Mouse (Mus musculus) cerebellum, postnatal 14 days (tissue): ENCODE data around the gene Unc119.

Source experiments
- DNase-seq, 2 experiments: peaks; one replicate each; pipeline ENCODE4 v3.0.0; 2021; ENCODE audit warnings: mixed read lengths in 2 of 2

The Unc119 gene

DNA sequence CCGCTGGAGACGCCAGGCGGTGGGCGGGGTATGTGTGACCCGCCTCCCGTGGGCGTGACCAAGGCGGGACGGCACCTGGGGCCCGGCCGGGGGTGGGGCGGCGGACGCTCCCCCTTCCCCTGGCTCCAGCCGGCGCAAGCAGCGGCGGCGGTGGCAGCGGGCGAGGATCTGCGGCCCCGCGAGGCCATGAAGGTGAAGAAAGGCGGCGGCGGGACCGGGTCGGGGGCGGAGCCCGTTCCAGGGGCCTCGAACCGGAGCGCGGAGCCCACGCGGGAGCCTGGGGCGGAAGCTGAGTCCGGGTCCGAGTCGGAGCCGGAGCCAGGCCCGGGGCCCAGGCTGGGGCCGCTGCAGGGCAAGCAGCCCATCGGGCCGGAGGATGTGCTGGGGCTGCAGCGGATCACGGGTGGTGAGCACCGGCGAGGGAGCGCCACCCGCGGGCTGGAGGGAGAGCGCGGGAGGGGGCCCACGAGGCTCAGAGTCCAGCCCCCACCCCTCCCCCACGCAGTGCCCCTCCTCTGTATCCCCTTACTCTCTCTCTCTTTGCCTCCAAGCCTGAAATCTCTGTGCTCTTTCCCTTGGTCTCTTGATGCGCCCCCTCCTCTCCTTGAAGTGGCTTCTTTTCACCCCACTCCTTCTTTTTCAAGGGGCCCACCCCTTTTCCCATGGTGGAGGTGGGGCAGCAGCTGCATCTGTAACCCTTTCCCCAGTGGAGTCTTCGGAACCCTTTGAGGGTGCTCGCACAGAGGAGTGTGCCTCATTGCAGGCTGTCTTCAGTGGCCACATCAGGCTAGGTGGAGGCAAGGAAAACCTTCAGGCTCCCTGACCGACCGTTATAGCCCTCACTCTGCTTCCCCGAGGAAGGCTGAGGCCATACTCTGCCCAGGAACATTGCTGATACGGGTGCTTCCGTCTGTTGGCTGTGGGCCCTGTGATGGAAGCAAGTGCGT, at the start of gene Unc119:
TSS of gene Unc119 (plus strand) at position 102 of the 947 bp plus-strand sequence.
- DNase-seq, result peak; percentile 80 to 83

DNA sequence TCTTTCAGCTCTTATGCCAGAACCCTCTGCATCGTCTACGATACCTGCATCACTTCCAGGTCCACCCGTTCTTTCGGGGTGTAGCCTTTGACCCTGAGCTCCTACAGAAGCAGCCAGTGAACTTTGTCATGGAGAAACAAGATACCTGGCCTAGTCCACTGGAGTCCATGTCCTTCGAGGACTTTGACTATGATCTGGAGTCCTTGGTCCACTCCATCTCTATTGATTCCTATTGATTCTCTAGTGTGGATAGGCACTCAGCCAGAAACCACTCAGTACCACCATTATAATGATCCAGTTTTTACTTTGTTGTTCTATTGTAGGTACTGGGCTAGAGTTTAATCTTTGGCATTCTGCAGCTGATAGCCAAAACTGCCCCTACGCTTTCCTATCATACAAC, 48.7 kb upstream of the Unc119 start:
- DNase-seq, result no peak

DNA sequence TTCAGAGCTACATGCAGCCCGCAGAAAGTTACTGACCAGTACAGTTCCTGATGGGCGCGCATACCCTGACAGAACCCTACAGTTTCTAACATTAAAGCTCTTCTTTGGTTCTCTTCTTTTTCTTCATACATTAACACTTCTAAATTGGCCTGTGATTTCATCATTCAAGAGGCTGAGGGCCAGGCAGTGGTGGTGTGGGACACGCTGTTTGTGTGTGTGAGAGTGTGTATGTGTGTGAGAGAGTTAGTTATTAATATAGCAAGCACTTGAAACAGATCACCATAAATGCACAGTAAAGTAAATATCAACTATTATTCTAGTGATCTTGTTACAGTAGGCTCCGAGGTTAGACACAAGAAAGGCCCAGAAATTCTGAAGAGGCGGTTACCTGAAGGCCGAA, 42.4 kb upstream of the Unc119 start:
- no peak for DNase-seq

DNA sequence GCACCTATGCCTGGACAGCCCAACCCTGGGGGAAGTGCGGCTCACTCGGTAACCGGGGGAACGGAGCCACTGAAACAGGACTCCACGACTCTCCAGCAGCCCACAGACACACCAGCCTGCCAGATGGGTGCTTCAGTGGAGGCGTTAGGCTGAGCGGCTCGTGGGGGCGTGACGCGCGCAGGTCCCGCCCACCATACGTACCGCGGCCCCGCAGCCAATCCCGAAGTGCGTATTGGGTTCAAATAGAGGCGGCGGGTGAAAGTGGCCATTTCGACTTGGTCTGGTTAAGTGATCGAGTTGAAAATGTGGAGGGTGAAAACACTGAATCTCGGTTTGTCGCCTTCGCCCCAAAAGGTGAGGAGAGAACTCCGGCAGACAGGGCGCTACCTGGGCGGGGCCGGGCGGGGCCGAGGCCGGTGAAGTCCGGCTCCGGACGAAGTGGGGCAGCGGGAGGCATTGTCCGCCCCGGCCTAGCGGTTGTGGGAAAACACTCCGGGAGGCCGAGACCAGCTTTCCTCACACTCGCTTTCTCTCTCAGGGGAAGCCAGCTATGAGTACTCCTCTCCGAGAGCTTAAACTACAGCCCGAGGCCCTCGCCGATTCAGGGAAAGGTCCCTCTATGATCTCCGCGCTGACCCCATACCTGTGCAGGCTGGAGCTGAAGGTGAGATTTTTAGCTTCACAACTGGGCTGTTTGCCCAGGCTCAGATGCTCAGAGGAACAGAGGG, 41.8 kb upstream of the Unc119 start, which contains the start of gene Spag5:
TSS of gene Spag5 (plus strand) at position 173 of the 728 bp plus-strand sequence.
- peak; percentile 90 to 91 for DNase-seq

DNA sequence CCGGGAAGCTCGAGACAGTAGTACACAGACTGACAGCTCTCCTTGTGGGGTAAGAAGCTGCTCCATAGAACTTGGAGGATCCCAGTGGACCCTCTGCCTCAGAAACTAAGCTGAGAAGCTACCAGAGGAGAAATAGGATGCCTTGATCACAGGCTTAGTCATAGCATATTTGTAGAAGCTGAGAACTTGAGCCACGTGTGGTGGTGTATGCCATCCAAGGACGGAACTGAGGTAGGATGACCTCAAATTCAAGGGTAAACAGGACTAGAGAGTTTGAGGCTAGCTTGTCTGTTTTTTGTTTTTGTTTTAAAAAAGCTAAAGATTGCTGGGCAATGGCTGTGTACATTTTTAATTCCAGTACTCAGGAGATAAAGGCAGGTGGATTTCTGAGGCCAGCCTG, 38.0 kb upstream of the Unc119 start:
- DNase-seq, result no peak

DNA sequence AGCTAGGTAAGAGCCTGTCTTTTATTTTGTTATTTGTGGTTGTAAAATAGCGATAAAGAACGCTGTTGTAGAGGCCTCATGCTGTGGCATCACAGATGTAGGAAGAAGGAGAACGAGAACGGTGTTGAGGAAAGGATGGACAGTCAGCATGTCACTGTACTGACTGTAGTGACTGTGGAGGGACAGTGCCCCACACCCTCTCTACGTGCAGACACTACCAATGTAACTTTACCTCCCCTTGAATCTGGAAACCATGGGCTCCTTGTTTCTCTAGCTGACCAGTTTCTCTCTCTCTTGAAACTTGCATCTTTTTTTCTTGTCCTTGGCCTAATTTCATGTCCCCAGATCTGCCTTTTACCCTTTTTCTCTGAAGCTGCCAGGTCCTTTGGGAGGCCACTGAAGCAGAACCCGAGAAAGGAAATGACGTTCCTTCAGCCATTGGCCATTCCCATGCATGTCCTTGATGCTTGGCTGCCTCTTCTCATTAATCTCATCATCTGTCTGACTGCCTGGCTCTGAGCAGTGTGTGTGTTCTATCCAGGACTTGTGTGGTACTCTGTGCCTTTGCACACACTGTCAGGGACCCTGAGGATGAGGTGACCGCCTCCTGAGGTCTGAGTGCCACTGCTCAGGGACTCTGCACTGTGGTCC, 32.3 kb upstream of the Unc119 start:
- DNase-seq, result no peak

DNA sequence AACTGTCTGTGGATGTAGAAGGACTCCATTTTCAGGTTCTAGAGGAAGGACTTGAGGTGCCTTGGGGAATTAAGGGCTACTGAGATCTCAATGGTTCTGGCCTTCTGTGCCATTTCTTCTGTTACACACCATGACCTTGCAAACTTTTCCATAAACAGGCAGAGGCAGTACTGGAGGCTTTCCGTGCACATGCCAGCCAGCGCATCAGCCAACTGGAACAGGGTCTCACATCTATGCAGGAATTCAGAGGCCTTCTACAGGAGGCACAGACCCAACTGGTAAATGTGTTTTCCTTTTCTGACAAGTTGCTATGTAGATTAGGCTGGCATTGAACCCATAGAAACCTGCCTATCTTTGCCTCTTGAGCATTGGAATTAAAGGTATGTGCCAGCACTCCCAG, 29.6 kb upstream of the Unc119 start:
- no peak for DNase-seq

DNA sequence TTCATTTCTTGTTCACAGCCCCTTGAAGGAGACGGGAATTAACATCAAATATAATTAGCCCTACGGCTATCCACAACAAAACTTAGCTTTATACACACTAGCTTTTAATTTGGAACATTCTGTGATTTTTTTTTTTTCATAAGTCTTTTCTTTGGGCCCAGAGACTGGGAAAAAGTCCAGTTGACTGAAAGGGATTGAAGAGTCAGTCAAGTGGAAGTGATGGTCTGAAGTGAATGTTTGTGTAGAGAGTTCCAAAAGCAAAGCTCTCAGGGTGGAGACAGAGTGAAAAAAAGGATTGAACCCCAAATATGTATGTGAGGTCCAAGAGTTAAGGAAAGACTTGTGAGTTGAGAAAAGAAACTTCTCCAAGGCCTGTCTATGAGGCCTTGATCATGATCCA, 24.9 kb upstream of the Unc119 start:
- no peak for DNase-seq

DNA sequence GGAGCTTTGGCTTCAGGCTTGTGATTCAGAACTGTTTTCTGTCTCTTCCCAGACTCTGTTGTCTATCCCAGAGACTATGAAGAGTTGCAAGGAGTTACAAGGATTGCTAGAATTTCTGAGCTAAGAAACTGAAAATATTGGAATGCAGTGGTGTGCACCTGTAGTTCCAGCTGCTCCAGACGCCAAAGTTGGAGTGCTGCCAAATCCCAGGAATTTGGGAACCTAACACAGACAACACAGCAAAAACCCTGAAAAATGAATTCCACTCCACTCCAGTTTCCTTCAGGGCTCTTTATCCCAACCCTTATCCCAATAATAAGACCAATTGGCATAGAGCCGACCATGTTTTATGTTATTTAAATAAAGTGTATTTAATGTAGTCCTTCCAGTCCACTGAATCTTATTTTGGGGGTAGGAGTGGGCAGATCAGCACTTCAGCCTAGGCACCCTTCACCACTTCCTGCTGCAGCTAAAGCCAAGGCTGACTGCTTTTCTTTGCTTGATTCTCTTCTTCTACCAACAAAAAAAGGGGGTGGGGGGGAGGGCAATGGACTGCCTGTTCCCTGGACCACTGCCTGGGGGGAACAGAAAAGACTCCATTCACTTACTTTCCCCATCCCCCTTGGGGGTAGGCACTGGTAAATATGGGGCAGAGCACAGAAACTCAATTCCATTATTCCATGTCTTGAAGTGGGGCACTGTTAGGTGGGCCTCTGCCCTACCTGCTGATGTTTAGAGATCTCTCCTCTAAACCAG, 21.0 kb upstream of the Unc119 start:
- DNase-seq, result peak; percentile 11 to 38

DNA sequence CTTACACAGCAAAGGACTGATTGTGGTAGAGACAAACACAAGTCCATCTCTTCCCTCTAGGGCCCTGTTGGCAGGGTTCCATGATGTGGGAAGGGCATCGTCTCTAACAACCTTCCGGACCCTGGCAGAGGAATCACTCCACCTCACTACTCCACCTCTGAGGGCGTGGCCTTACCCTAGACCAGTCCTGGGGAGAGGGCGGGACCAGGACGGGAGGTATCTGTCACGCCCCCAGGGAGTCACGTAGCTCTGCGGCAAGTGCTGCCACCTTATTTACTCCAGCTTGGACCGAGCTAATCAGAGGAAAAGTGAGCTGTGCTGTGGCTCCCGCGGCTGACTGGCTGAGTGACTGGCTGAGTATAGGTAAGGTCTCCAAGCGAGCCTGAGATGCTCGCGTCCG, 20.4 kb upstream of the Unc119 start, which contains the start of gene Aldoc:
TSS of gene Aldoc (plus strand) at position 109 of the 400 bp plus-strand sequence.
- DNase-seq, result peak; percentile 78 to 83

DNA sequence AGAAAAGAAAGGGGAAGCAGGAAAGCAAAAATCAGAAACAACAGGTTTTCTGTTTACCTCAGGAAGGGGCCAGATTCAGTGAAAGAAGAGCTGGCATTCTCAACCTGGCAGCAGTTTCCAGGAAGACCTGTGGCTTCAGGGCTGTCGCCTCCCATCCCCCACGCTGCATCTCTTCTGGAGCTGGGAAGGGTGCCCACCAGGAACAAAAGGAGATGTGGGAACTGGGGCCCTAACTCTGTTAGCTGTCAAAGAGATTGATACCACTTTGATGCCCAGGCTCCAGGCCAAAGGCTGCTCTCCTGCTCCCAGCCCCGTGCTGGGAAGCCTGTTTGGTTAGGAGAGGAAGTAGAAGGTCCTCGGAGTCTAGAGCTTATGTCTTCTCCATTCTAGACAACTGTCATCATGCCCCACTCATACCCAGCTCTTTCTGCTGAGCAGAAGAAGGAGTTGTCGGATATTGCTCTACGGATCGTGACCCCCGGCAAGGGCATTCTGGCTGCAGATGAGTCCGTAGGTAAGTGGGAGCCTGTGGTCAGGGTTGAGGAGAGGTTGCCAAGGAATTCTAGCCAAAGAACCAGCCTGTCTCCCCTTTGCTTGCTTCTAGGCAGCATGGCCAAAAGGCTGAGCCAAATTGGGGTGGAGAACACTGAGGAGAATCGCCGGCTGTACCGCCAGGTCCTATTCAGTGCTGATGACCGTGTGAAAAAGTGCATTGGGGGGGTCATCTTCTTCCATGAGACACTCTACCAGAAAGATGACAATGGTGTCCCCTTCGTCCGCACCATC, 19.1 kb upstream of the Unc119 start:
- peak; percentile 77 to 91 for DNase-seq

DNA sequence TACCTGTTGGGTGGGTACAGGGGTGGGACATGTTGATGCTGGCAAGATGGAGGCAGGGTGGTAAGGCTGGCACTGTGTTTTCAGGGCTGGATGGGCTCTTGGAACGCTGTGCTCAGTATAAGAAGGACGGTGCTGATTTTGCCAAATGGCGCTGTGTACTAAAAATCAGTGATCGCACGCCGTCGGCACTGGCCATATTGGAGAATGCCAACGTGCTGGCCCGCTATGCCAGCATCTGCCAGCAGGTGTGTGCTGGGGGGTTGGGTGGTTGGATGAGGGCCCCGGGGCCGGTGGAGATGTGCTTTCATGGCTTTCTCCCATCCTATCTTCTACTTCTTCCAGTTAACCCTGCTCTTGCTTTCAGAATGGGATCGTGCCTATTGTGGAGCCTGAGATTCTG, 18.3 kb upstream of the Unc119 start:
- DNase-seq, result peak; percentile 53 to 61

DNA sequence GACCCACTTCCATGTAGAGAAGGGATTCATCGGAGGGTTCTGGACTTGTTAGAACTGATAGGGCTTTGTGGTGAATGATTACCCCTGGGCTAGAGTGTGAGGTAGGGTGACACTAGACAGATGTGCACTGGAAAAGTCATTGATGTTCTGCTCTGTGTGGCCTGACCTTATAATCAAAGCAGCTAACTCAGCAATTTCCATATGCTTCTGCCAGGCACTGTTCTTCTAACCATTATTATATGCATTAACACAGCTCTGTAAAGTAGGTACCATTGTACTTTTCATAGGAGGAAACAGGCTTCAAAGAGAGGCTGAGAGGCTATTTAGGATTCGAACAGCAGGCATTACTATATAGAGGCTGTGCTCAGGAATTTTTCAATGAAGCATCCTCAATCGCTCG, 16.1 kb upstream of the Unc119 start:
- DNase-seq, result no peak

DNA sequence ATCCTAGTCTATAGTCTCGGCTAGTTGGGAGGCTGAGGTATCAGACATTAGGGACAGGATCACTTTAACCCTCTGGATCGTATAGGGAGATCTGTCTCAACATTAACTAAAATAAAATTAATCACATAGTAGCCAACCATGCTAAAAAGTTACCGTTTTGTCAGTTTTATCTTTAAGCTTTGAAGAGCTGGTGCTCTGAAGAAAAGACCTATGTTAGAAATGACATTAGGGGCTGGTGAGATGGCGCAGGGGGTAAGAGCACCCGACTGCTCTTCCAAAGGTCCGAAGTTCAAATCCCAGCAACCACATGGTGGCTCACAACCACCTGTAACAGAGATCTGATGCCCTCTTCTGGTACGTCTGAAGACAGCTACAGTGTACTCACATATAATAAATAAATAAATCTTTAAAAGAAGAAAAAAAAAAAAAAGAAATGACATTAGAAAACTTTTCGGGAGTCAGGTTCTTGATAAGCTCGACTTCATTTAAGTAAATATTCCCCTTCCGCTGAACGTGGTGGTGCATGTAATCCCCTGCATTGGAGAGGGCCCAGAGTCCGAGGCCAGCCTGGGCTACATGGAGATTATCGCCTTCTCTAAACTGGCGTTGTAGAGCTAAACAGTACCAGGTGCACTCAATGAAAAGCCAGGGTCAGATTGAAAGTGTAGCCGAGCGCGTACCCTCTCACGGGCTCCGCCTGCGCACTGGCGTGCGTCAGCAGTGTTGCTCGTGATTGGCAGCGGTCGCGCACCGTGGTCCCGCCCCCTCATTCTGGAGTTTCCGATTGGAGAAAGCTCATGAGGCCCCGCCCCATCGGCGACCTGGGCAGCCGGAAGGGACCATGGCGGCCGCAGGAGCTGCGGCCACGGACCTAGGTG, 15.4 kb upstream of the Unc119 start, which contains the start of gene Pigs:
TSS of gene Pigs (plus strand) at position 782 of the 878 bp plus-strand sequence.
- DNase-seq, result peak; percentile 99

DNA sequence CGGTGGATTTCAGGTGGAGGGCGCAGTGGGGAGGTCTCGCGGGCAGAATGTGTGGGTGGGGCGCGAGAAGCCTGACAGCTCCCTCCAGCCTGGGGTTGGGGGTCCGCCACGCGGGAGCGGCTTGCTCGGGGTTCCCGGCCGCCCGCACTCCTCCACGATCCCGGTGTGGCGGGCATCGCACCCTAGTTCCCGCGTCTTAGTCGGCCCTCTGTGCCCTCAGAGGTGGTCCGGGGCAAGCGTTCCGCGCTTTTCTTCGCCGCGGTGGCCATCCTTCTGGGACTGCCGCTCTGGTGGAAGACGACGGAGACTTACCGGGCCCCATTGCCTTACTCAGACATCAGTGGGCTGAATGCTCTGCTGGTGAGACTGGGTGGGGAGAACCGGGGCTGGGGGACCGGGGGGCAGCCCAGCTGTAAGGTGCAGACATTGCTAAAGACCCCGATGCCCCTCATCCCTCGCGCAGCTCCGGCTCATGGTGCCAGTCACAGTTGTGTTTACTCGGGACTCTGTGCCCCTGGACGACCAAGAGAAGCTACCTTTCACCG, 14.7 kb upstream of the Unc119 start:
- DNase-seq, result no peak

DNA sequence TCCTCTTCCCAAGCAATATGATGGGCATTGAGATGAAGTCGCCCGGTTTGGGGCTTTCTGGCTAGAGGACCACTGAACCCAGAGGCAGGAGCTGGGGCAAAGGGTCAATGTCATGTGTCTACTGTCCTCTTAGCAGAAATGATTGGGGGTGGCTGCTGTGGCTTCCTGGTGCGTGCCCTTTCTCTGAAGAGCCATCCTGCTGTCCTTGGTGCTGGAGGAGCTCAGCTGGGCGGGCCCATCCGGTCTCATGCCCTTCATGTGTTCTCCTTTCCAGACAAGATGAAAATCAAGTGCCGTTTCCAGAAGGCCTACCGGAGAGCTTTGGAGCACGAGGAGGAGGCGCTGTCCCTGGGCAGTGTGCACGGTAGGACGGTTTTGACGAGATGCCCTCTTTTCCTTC, 10.6 kb upstream of the Unc119 start:
- DNase-seq, result no peak

DNA sequence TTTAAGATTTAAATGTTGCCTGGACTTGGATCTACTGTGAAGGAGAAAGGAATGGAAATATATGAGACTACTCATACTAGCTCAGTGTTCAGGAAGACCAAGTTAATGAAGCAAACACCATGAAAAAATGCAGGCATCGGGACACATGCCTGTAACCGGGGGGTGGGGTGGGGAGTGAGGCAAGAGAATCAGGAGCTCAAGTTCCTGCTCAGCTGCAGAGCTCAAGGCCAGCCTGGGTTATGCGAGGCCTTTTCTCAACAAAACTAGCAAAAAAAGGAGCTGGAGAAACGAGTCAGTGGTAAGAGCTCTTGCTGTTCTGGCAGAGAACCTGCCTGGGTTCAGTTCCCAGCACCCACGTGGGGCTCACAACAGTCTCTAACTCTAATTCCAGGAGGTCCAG, 9.3 kb upstream of the Unc119 start:
- no peak for DNase-seq

DNA sequence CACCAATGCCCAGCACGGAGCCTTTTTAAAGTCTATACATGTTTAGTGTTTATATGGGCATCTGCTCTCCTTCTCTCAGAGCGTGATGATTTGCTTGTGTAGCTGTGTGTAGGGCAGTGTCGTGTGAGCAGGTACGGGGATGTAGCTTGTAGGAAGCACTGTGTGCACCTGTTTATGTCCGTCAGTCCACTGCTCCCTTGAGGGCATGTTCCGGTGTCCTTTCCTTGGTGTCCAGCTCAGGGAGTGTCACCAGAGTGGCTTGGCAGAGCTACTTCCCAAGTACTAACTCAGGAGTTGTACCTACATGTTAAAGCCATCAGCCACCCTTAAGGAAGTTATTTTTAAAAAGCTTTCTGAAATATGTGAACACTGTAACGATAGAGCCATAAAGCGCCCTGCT, 6.2 kb upstream of the Unc119 start:
- DNase-seq, result no peak

DNA sequence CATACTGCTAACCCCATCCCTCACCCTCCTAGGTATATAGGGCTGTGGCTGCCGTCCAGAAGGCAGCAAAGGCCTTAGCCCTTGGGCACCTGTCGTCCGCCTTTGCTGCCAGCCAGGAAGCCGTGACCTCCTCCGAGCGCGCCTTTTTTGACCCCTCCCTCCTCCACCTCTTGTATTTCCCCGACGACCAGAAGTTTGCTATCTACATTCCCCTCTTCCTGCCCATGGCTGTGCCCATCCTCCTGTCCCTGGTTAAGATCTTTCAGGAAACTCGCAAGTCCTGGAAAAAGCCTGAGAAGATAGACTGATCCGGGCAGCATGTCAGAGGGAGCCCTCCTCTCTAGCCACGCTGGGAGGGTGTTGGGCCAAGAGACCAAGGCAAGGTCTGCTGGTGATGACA, 1.6 kb upstream of the Unc119 start:
- DNase-seq, result no peak

DNA sequence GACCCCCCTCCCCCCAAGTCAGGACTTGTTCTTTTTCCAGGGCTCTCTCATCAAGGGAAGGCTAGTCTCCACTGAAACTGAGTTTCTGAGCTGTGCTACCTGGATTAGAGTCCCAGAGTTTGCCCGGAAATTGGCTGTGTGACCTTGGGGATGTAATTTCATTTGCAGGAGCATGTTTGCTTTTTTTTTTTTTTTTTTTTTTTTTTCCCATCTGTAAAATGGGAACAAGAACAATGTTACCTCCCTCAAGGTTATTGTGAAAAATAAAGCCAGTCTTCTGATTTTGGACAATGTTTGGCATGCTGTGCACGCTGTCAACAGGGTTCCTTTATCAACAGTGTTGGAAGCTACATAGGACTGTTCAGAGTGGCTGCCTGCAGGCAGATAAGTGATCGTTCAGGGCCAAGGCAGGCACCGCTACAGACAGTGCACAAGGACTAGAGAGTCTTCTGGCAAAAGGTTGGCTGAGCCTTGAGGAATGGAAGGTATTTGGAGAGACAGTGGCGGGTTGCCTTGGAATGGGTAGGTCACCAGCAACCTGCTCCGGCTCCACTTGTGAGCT, 1.1 kb downstream of the Unc119 start:
- DNase-seq, result no peak
